Mouse (Mus musculus) testis, adult 2 months (tissue): ENCODE measurements around the gene Kif5a. TPM values are rescaled to one million over a fixed set of nuclear protein-coding genes. Genes with fewer than 3 reads are reported as not detected.
A peak's percentile ranks its signal among the peaks of the same experiment; 100 is the strongest.

ENCODE experiments used
- H3K27ac ChIP-seq: fragments of 200-500 bp; 2 replicates; pipeline ENCODE4 v1.5.1; 2012; ENCODE audit warnings: low read depth, low read length; ENCODE audit not compliant: control insufficient read depth, insufficient read depth
- H3K27me3 ChIP-seq: fragments of 200-500 bp; 2 replicates; pipeline ENCODE4 v1.6.1; 2012; ENCODE audit warnings: mild to moderate bottlenecking, low read length, moderate library complexity; ENCODE audit not compliant: control insufficient read depth, insufficient read depth
- H3K36me3 ChIP-seq: fragments of 200-500 bp; 2 replicates; pipeline ENCODE4 v1.6.1; 2012; ENCODE audit warnings: mild to moderate bottlenecking, low read length; ENCODE audit not compliant: control insufficient read depth, insufficient read depth
- H3K4me1 ChIP-seq: fragments of 200-500 bp; 2 replicates; pipeline ENCODE4 v1.6.1; 2012; ENCODE audit warnings: low read length; ENCODE audit not compliant: control insufficient read depth, insufficient read depth
- H3K4me3 ChIP-seq: fragments of 200-500 bp; 2 replicates; pipeline ENCODE4 v1.5.1; 2012; ENCODE audit warnings: low read depth, mild to moderate bottlenecking, low read length, moderate library complexity, mixed read lengths; ENCODE audit not compliant: control insufficient read depth
- CTCF ChIP-seq: fragments of 200-500 bp; IDR thresholded peaks from 2 replicates; pipeline ENCODE4 v1.5.1; 2012; ENCODE audit warnings: low read depth, mild to moderate bottlenecking, inconsistent platforms, low read length, moderate library complexity; ENCODE audit not compliant: control insufficient read depth, insufficient read depth, insufficient replicate concordance
- POLR2A ChIP-seq: fragments of 200-500 bp; IDR thresholded peaks from 2 replicates; pipeline ENCODE4 v1.6.1; 2012; ENCODE audit warnings: low read depth, mild to moderate bottlenecking, inconsistent platforms, low read length, moderate library complexity; ENCODE audit not compliant: control insufficient read depth
- polyA plus RNA-seq: library from polyadenylated mRNA; depleted of rRNA; stranded (reverse); fragments of >200 nt; gene quantifications from 2 replicates; pipeline ENCODE4 v1.2.3, GENCODE M21; 2012

Kif5a gene
- polyA plus RNA-seq, 1 experiment: 3.9 TPM

- Histone ChIP-seq H3K27ac (peak overlapping the region; percentile 16; the same call in 1 of the 2 replicates), H3K4me1 (peaks cover 38% of the 10 kb centered on the region), H3K4me3 (no peak overlapping the region), H3K36me3 (no peaks in the 10 kb centered on the region; the same call in 1 of the 2 replicates), H3K27me3 (no peaks in the 10 kb centered on the region)
- no peak for TF ChIP-seq CTCF
- no peak for TF ChIP-seq POLR2A
These were observed 71.7 kb downstream of the Kif5a start for GRCm38 (mm10) chr10:127191191-127192056.

GRCm38 (mm10) chr10:127190398-127191190, 72.6 kb downstream of the Kif5a start:
- H3K36me3 ChIP-seq: no peaks in the 10 kb centered on the region; the same call in 1 of the 2 replicates
- no peak overlapping the region for H3K4me3 ChIP-seq
- peaks cover 34% of the 10 kb centered on the region for H3K4me1 ChIP-seq
- H3K27ac ChIP-seq: peak overlapping the region; percentile 56
- H3K27me3 ChIP-seq: no peaks in the 10 kb centered on the region
- no peak for TF ChIP-seq CTCF
- no peak for TF ChIP-seq POLR2A

GRCm38 (mm10) chr10:127189651-127190381, 73.3 kb downstream of the Kif5a start, which contains the start of gene Arhgef25:
Arhgef25 (minus strand) TSS chr10:127190083.
- Histone ChIP-seq H3K27me3 (no peaks in the 10 kb centered on the region), H3K36me3 (no peaks in the 10 kb centered on the region; the same call in 1 of the 2 replicates), H3K4me3 (peak within 1 kb of the TSS; percentile 85), H3K4me1 (peaks cover 31% of the 10 kb centered on the region), H3K27ac (peak within 1 kb of the TSS; percentile 76)
- TF ChIP-seq CTCF (no peak), POLR2A (no peak)

- Histone ChIP-seq H3K36me3 (no peaks in the 10 kb centered on the region; the same call in 1 of the 2 replicates), H3K27ac (peak overlapping the region; percentile 40), H3K4me3 (peak overlapping the region; percentile 64), H3K27me3 (no peaks in the 10 kb centered on the region), H3K4me1 (peaks cover 27% of the 10 kb centered on the region)
- TF ChIP-seq CTCF (no peak), POLR2A (no peak)
These were observed 74.0 kb downstream of the Kif5a start for GRCm38 (mm10) chr10:127189116-127189650.

GRCm38 (mm10) chr10:127188465-127189115, 74.6 kb downstream of the Kif5a start:
- no peaks in the 10 kb centered on the region; the same call in 1 of the 2 replicates for H3K36me3 ChIP-seq
- H3K27ac ChIP-seq: no peak overlapping the region
- H3K4me1 ChIP-seq: peaks cover 30% of the 10 kb centered on the region
- TF ChIP-seq CTCF (no peak), POLR2A (peak; percentile 40; the same call in 1 of the 2 replicates)
- H3K27me3 ChIP-seq: no peaks in the 10 kb centered on the region
- H3K4me3 ChIP-seq: peak overlapping the region; percentile 85

- Histone ChIP-seq H3K4me3 (peak overlapping the region; percentile 85; the same call in 1 of the 2 replicates), H3K27me3 (no peaks in the 10 kb centered on the region), H3K4me1 (peaks cover 30% of the 10 kb centered on the region), H3K27ac (no peak overlapping the region), H3K36me3 (no peaks in the 10 kb centered on the region)
- TF ChIP-seq POLR2A: no peak
- no peak for TF ChIP-seq CTCF
These were observed 75.1 kb downstream of the Kif5a start for GRCm38 (mm10) chr10:127188079-127188453.
